Mouse (Mus musculus): ENCODE results near the gene Grhl3.

DNA sequence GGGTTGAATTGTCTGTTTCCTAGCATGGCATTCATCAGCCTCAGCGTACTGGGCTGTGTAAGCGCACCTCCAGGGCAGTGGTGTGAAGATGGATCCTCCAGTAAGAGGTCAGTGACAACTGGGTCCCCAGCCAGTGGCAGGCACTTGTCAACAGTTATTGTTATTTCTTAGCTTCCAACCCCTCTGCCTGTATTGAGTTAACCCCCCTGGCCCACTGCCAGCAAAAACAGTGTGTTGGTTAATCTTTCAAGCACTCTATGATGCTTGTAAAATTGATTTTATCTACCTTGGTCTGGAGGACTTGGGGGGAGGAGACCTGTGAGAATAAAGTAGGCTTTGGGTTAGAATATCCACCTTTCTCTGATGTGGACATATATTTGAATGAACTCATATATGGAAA lies 29.1 kb downstream of the Grhl3 start:
- TF ChIP-seq FLI1 (IDR thresholded peaks at IDR 0.05; ENCODE audit: low read length) (no peak), GATA1 (IDR thresholded peaks at IDR 0.05; ENCODE audit: borderline replicate concordance, low read length) (no peak)

Data from megakaryocyte, embryonic 14.5 days (primary cell).